In the genomic region with DNA sequence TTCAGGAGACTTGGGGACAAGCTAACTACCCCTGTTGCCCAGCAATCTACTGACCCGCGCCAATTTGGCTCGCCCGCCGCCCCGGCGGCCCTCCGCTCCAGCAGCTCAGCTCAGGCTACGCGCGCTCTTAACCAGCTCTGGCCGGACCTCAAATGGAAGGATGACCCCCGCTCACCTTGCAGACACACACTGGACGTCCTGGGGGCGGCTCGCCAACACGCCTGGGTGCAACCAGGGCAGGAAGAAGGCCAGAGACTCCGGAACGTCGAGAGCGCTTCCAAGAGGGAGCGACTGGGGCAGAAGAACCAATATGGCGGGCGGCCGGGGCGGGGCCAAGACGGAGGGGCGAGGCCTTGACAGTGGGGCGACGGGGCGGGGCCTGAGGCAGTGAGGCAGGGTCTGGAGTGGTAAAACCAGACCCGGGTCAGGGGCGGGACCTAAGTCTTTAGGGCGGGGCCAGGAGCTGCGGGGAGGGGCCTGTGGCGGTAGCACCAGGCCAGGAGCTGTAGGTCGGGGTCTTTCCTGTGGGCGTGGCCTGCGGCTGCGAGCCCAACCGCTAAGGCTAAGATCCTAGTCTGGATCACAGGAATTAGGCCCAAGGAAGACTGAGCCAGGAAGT, we compare ENCODE assay signal across 8 mouse cellular contexts. TPM values are rescaled to one million over a fixed set of nuclear protein-coding genes. Genes with fewer than 3 reads are reported as not detected.
DNase-seq lines count a peak whose midpoint lies in the region; ATAC-seq and TF ChIP-seq lines count a peak whose summit lies in the region.

A gene (minus strand): TSS at position 503 of the 619 bp plus-strand sequence.

- peak; percentile 52 for TF ChIP-seq POLR2A in testis, adult 2 months (IDR thresholded peaks at IDR 0.05; ENCODE audit: control insufficient read depth, low read depth, low read length)

- no peaks in the 10 kb centered on the region for H3K36me3 ChIP-seq in forebrain, embryonic 11.5 days (ENCODE audit: control insufficient read depth, insufficient read depth, low read length)
- 0 out of 2 replicates have a peak, but pooled peaks cover 3% of the 10 kb centered on the region for H3K36me3 ChIP-seq in heart, embryonic 16.5 days (ENCODE audit: control insufficient read depth, insufficient read depth)
- no peaks in the 10 kb centered on the region for H3K36me3 ChIP-seq in liver, embryonic 16.5 days (ENCODE audit: control insufficient read depth, insufficient read depth)
- 0 out of 2 replicates have a peak, but pooled peaks cover 3% of the 10 kb centered on the region for H3K36me3 ChIP-seq in neural tube, embryonic 13.5 days
- H3K36me3 ChIP-seq in testis, adult 2 months (ENCODE audit: control insufficient read depth, insufficient read depth, low read length): no peaks in the 10 kb centered on the region

- H3K9ac ChIP-seq in forebrain, embryonic 11.5 days (ENCODE audit: low read length): peak within 1 kb of the TSS; percentile 70
- peak within 1 kb of the TSS; percentile 73 for H3K9ac ChIP-seq in heart, embryonic 16.5 days (ENCODE audit: low read length)
- H3K9ac ChIP-seq in liver, embryonic 16.5 days (ENCODE audit: low read depth, low read length): peak within 1 kb of the TSS; percentile 77
- H3K9ac ChIP-seq in neural tube, embryonic 13.5 days: peak within 1 kb of the TSS; percentile 77

- no peaks in the 10 kb centered on the region for H3K9me3 ChIP-seq in forebrain, embryonic 11.5 days (ENCODE audit: control insufficient read depth, low read length)
- no peaks in the 10 kb centered on the region for H3K9me3 ChIP-seq in heart, embryonic 16.5 days (replicated peaks; ENCODE audit: control insufficient read depth, low read length)
- no peaks in the 10 kb centered on the region for H3K9me3 ChIP-seq in liver, embryonic 16.5 days (replicated peaks; ENCODE audit: control insufficient read depth, low read length)
- H3K9me3 ChIP-seq in neural tube, embryonic 13.5 days: no peaks in the 10 kb centered on the region

- no peaks in the 10 kb centered on the region for H3K4me1 ChIP-seq in forebrain, embryonic 11.5 days (replicated peaks; ENCODE audit: control insufficient read depth, insufficient read depth, low read length)
- H3K4me1 ChIP-seq in heart, embryonic 16.5 days (ENCODE audit: control insufficient read depth, insufficient read depth, low read length): no peaks in the 10 kb centered on the region
- no peaks in the 10 kb centered on the region; the same call in 1 of the 2 replicates for H3K4me1 ChIP-seq in liver, embryonic 16.5 days (ENCODE audit: control insufficient read depth, low read depth, low read length)
- H3K4me1 ChIP-seq in neural tube, embryonic 13.5 days (replicated peaks): peaks cover 28% of the 10 kb centered on the region
- H3K4me1 ChIP-seq in testis, adult 2 months (ENCODE audit: control insufficient read depth, insufficient read depth, low read length): no peaks in the 10 kb centered on the region; the same call in 1 of the 2 replicates

- H3K4me2 ChIP-seq in forebrain, embryonic 11.5 days (ENCODE audit: low read depth, low read length, severe bottlenecking): peak within 1 kb of the TSS; percentile 53
- peak within 1 kb of the TSS; percentile 73 for H3K4me2 ChIP-seq in heart, embryonic 16.5 days (ENCODE audit: low read depth, low read length)
- H3K4me2 ChIP-seq in liver, embryonic 16.5 days (ENCODE audit: low read depth, low read length): peak within 1 kb of the TSS; percentile 65
- H3K4me2 ChIP-seq in neural tube, embryonic 13.5 days: peak within 1 kb of the TSS; percentile 64

- H3K27me3 ChIP-seq in forebrain, embryonic 11.5 days (ENCODE audit: control insufficient read depth, insufficient read depth, low read length): no peaks in the 10 kb centered on the region; the same call in 1 of the 2 replicates
- no peaks in the 10 kb centered on the region for H3K27me3 ChIP-seq in heart, embryonic 16.5 days (ENCODE audit: control insufficient read depth, insufficient read depth, low read length)
- no peaks in the 10 kb centered on the region for H3K27me3 ChIP-seq in liver, embryonic 16.5 days (ENCODE audit: control insufficient read depth, insufficient read depth, low read depth, low read length)
- peaks cover 14% of the 10 kb centered on the region; the same call in 1 of the 2 replicates for H3K27me3 ChIP-seq in neural tube, embryonic 13.5 days
- no peaks in the 10 kb centered on the region for H3K27me3 ChIP-seq in testis, adult 2 months (ENCODE audit: control insufficient read depth, insufficient read depth, low read length)

- peak; percentile 99 for ATAC-seq in forebrain, embryonic 11.5 days (replicated peaks; ENCODE audit: low FRiP score)
- ATAC-seq in heart, embryonic 16.5 days (replicated peaks; ENCODE audit: extremely low read depth, insufficient read depth, low FRiP score): peak; percentile 98
- ATAC-seq in liver, embryonic 16.5 days (ENCODE audit: low read depth): peak; percentile 98
- ATAC-seq in neural tube, embryonic 13.5 days (ENCODE audit: low read depth): peak; percentile 99

- 23% methylated on average over 40 of the region's 41 CpGs for WGBS in forebrain, embryonic 11.5 days
- WGBS in heart, embryonic 16.5 days: 15% methylated on average over 41 of the region's 41 CpGs
- 24% methylated on average over 40 of the region's 41 CpGs for WGBS in liver, embryonic 16.5 days (ENCODE audit: insufficient replicate concordance)
- WGBS in neural tube, embryonic 13.5 days: 7% methylated on average over 38 of the region's 41 CpGs

- H3K4me3 ChIP-seq in forebrain, embryonic 11.5 days (ENCODE audit: low read depth, low read length): peak within 1 kb of the TSS; percentile 55
- peak within 1 kb of the TSS; percentile 63 for H3K4me3 ChIP-seq in heart, embryonic 16.5 days (ENCODE audit: low read length)
- peak within 1 kb of the TSS; percentile 78 for H3K4me3 ChIP-seq in liver, embryonic 16.5 days (ENCODE audit: low read depth, low read length)
- H3K4me3 ChIP-seq in neural tube, embryonic 13.5 days: peak within 1 kb of the TSS; percentile 57
- peak within 1 kb of the TSS; percentile 91 for H3K4me3 ChIP-seq in testis, adult 2 months (ENCODE audit: control insufficient read depth, low read depth, low read length)

- DNase-seq in CD8-positive naive resting alpha-beta T cell, adult 2 months (ENCODE audit: low read depth in 2 of 2, low spot score in 2 of 2): peak; percentile 85 to 87
- peak; percentile 62 for DNase-seq in c-Kit-positive CD71-negative TER-119-negative erythroid progenitor cells, embryonic 14.5 days (ENCODE audit: low read depth)
- DNase-seq in forebrain, embryonic 11.5 days (ENCODE audit: low spot score): peak; percentile 94
- peak; percentile 95 to 98 for DNase-seq in kidney, postnatal 36 days

- H3K27ac ChIP-seq in forebrain, embryonic 11.5 days (ENCODE audit: low read depth, low read length): no peak within 1 kb of the TSS
- H3K27ac ChIP-seq in heart, embryonic 16.5 days (ENCODE audit: low read length): peak within 1 kb of the TSS; percentile 69
- H3K27ac ChIP-seq in liver, embryonic 16.5 days (ENCODE audit: low read length): peak within 1 kb of the TSS; percentile 61
- H3K27ac ChIP-seq in neural tube, embryonic 13.5 days (replicated peaks): peak within 1 kb of the TSS; percentile 79
- H3K27ac ChIP-seq in testis, adult 2 months (ENCODE audit: control insufficient read depth, insufficient read depth, low read depth, low read length): peak within 1 kb of the TSS; percentile 79

- no peak for TF ChIP-seq CTCF in testis, adult 2 months (IDR thresholded peaks at IDR 0.05; ENCODE audit: control insufficient read depth, insufficient read depth, insufficient replicate concordance, low read depth, low read length)

RNA-seq across cellular contexts. Expression of the gene that starts here (rescaled TPM):
- 45.1 and 53.6 TPM in 2 replicates for polyA plus RNA-seq in forebrain, embryonic 11.5 days (2014; fragmentation: Nextera tagmentation; extraction: Ambion mirVana)
- 30.7 and 33.1 TPM in 2 replicates for polyA plus RNA-seq in heart, embryonic 16.5 days (2015; fragmentation: Nextera tagmentation; extraction: Ambion mirVana)
- polyA plus RNA-seq in liver, embryonic 16.5 days (2015; fragmentation: Nextera tagmentation; extraction: Ambion mirVana): 22.3 and 22.7 TPM in 2 replicates
- polyA plus RNA-seq in neural tube, embryonic 13.5 days (2015; fragmentation: Nextera tagmentation; extraction: Ambion mirVana): 57.4 and 65.5 TPM in 2 replicates
- polyA plus RNA-seq in testis, adult 2 months (2012; rRNA removed): 3.0 and 3.8 TPM in 2 replicates
